Mouse (Mus musculus) midbrain, embryonic 16.5 days (tissue): Measurements from ENCODE around the gene Dnah14. TPM values are rescaled to one million over a fixed set of nuclear protein-coding genes. Genes with fewer than 3 reads are reported as not detected.
A peak's percentile ranks its signal among the peaks of the same experiment; 100 is the strongest.

Experiments used
- ATAC-seq: fragments of 200-750 bp; cut with Nextera tagmentation; 2 replicates; pipeline ENCODE4 v1.8.0; 2017; ENCODE audit warnings: moderate TSS enrichment
- H3K27ac ChIP-seq: fragments of 300-500 bp; sonication (generic); 2 replicates; pipeline ENCODE4 v1.5.1; 2014; ENCODE audit warnings: mild to moderate bottlenecking, low read length, mixed read lengths
- H3K27me3 ChIP-seq: fragments of 300-500 bp; sonication (generic); 2 replicates; pipeline ENCODE4 v1.6.1; 2014; ENCODE audit warnings: low read depth, low read length, mixed read lengths; ENCODE audit not compliant: control insufficient read depth, insufficient read depth
- H3K36me3 ChIP-seq: fragments of 300-500 bp; sonication (generic); 2 replicates; pipeline ENCODE4 v1.6.1; 2014; ENCODE audit warnings: mild to moderate bottlenecking, low read length, moderate library complexity, mixed read lengths; ENCODE audit not compliant: control insufficient read depth, insufficient read depth
- H3K4me1 ChIP-seq: fragments of 300-500 bp; sonication (generic); 2 replicates; pipeline ENCODE4 v1.6.1; 2014; ENCODE audit warnings: mild to moderate bottlenecking, low read length, mixed read lengths; ENCODE audit not compliant: control insufficient read depth, insufficient read depth
- H3K4me2 ChIP-seq: fragments of 300-500 bp; sonication (generic); 2 replicates; pipeline ENCODE4 v1.6.1; 2014; ENCODE audit warnings: mild to moderate bottlenecking, low read length, mixed read lengths
- H3K4me3 ChIP-seq: fragments of 300-500 bp; sonication (generic); 2 replicates; pipeline ENCODE4 v1.5.1; 2014; ENCODE audit warnings: low read depth, mild to moderate bottlenecking, low read length, moderate library complexity, mixed read lengths
- H3K9ac ChIP-seq: fragments of 300-500 bp; sonication (generic); 2 replicates; pipeline ENCODE4 v1.6.1; 2014; ENCODE audit warnings: low read depth, low read length, mixed read lengths
- H3K9me3 ChIP-seq: fragments of 300-500 bp; sonication (generic); replicated peaks from 2 replicates; pipeline ENCODE4 v1.6.1; 2014; ENCODE audit warnings: mild to moderate bottlenecking, low read length, mixed read lengths; ENCODE audit not compliant: control insufficient read depth, poor library complexity, severe bottlenecking
- WGBS: fragments of 180-500 bp; shearing (Covaris S2); extraction: QIAGEN DNeasy Blood & Tissue Kit; methylation state at CpG from one replicate; pipeline ENCODE4 v1.1.7; 2014; 5-methylcytosine and 5-hydroxymethylcytosine counted together
- polyA plus RNA-seq: library from polyadenylated mRNA; unstranded; fragments of >200 nt; fragmentation: Nextera tagmentation; extraction: Ambion mirVana; gene quantifications from 2 replicates; pipeline ENCODE4 v1.2.1, GENCODE M21; 2015

Gene Dnah14
- polyA plus RNA-seq, 1 experiment from 2014 or later, result 0.36 TPM

GRCm38 (mm10) chr1:181839746-181840366 is 263.5 kb downstream of the Dnah14 start:
- Histone ChIP-seq H3K9me3 (peaks cover 3% of the 10 kb centered on the region; the same call in 1 of the 2 replicates), H3K4me2 (peak overlapping the region; percentile 45), H3K4me1 (peaks cover 29% of the 10 kb centered on the region), H3K9ac (0 out of 2 replicates have a peak overlapping the region, but pooled peaks have one; percentile 11), H3K27ac (no peak overlapping the region), H3K4me3 (no peak overlapping the region; the same call in 1 of the 2 replicates), H3K27me3 (no peaks in the 10 kb centered on the region), H3K36me3 (peaks cover 14% of the 10 kb centered on the region)
- WGBS, result 19% methylated on average over 6 of the region's 6 CpGs
- ATAC-seq, result no peak

- no peaks in the 10 kb centered on the region for H3K27me3 ChIP-seq
- H3K36me3 ChIP-seq, result no peaks in the 10 kb centered on the region; the same call in 1 of the 2 replicates
- H3K4me1 ChIP-seq, result peaks cover 29% of the 10 kb centered on the region
- no peaks in the 10 kb centered on the region for H3K9me3 ChIP-seq
- 0% methylated on average over 16 of the region's 16 CpGs for WGBS
- peak overlapping the region; percentile 93 for H3K4me3 ChIP-seq
- H3K9ac ChIP-seq, result peak overlapping the region; percentile 91
- H3K27ac ChIP-seq, result peak overlapping the region; percentile 93
- ATAC-seq, result peak; percentile 9; the same call in 1 of the 2 replicates
- H3K4me2 ChIP-seq, result peak overlapping the region; percentile 75
Observed at GRCm38 (mm10) chr1:181841396-181841795, 265.0 kb downstream of the Dnah14 start.

GRCm38 (mm10) chr1:181841864-181842672 is 265.7 kb downstream of the Dnah14 start:
- Histone ChIP-seq H3K27me3 (no peaks in the 10 kb centered on the region), H3K27ac (peak overlapping the region; percentile 93), H3K9ac (peak overlapping the region; percentile 91), H3K4me3 (peak overlapping the region; percentile 93), H3K4me2 (peak overlapping the region; percentile 75), H3K36me3 (no peaks in the 10 kb centered on the region), H3K9me3 (no peaks in the 10 kb centered on the region), H3K4me1 (peaks cover 29% of the 10 kb centered on the region)
- 0% methylated on average over 74 of the region's 113 CpGs for WGBS
- peak; percentile 98 for ATAC-seq

GRCm38 (mm10) chr1:181842781-181843180 is 266.4 kb downstream of the Dnah14 start, which contains the start of gene Lbr:
Lbr (minus strand) TSS chr1:181843046.
- Histone ChIP-seq H3K9ac (peak within 1 kb of the TSS; percentile 91), H3K4me2 (peak within 1 kb of the TSS; percentile 75), H3K27me3 (no peaks in the 10 kb centered on the region), H3K4me1 (peaks cover 29% of the 10 kb centered on the region), H3K27ac (peak within 1 kb of the TSS; percentile 93), H3K36me3 (no peaks in the 10 kb centered on the region), H3K9me3 (no peaks in the 10 kb centered on the region), H3K4me3 (peak within 1 kb of the TSS; percentile 93)
- 0% methylated on average over 14 of the region's 14 CpGs for WGBS
- peak; percentile 19; the same call in 1 of the 2 replicates for ATAC-seq

DNA sequence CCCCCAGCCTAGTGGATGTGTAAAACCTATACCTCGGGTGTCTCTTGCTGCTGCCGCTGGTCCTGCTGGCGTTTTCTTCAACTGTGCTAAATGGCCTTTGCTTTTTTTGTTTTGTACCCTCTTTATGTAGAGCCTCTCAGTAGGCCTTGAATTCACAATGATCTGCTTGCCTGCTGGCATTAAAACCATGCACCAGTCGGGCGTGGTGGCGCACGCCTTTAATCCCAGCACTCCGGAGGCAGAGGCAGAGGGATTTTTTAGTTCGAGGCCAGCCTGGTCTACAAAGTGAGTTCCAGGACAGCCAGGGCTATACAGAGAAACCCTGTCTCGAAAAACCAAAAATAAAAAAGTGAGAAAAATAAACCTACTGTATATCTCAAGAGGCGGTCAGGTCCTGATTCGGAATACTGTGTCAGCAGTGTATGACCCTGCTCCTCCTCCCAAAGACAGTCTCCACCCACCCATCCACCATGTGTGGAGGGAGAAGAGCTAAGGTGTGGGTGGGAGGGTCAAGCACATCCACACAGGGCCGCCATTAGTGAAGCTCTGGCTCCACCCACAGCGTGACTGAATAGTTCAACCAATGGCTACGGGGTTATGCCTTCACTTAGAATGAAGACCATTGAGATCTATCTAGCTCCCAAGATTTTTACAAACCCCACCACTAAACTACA is 268.7 kb downstream of the Dnah14 start:
- ATAC-seq, result no peak
- Histone ChIP-seq H3K9ac (no peak overlapping the region), H3K27ac (no peak overlapping the region), H3K36me3 (no peaks in the 10 kb centered on the region), H3K4me3 (no peak overlapping the region), H3K4me1 (peaks cover 18% of the 10 kb centered on the region), H3K27me3 (no peaks in the 10 kb centered on the region), H3K9me3 (no peaks in the 10 kb centered on the region), H3K4me2 (no peak overlapping the region)
- WGBS, result 64% methylated on average over 15 of the region's 15 CpGs

- no peak overlapping the region for H3K4me3 ChIP-seq
- H3K4me1 ChIP-seq, result peaks cover 12% of the 10 kb centered on the region
- no peak overlapping the region for H3K4me2 ChIP-seq
- no peak for ATAC-seq
- WGBS, result 89% methylated on average over 3 of the region's 3 CpGs
- H3K36me3 ChIP-seq, result no peaks in the 10 kb centered on the region
- H3K9me3 ChIP-seq, result no peaks in the 10 kb centered on the region
- no peak overlapping the region for H3K9ac ChIP-seq
- no peaks in the 10 kb centered on the region for H3K27me3 ChIP-seq
- H3K27ac ChIP-seq, result no peak overlapping the region
Observed at GRCm38 (mm10) chr1:181845767-181846166, 269.4 kb downstream of the Dnah14 start.

- WGBS, result 87% methylated on average over 3 of the region's 3 CpGs
- Histone ChIP-seq H3K27me3 (no peaks in the 10 kb centered on the region), H3K4me2 (no peak overlapping the region), H3K27ac (no peak overlapping the region), H3K9ac (no peak overlapping the region), H3K4me3 (no peak overlapping the region), H3K36me3 (no peaks in the 10 kb centered on the region), H3K4me1 (peaks cover 6% of the 10 kb centered on the region; the same call in 1 of the 2 replicates), H3K9me3 (no peaks in the 10 kb centered on the region)
- no peak for ATAC-seq
Observed at GRCm38 (mm10) chr1:181847396-181847795, 271.0 kb downstream of the Dnah14 start.

GRCm38 (mm10) chr1:181848210-181848609 is 271.9 kb downstream of the Dnah14 start:
- no peaks in the 10 kb centered on the region for H3K36me3 ChIP-seq
- 94% methylated on average over 1 of the region's 1 CpGs for WGBS
- H3K27ac ChIP-seq, result no peak overlapping the region
- no peak overlapping the region for H3K4me3 ChIP-seq
- ATAC-seq, result no peak
- no peaks in the 10 kb centered on the region for H3K9me3 ChIP-seq
- H3K27me3 ChIP-seq, result peaks cover 3% of the 10 kb centered on the region
- no peak overlapping the region for H3K4me2 ChIP-seq
- H3K9ac ChIP-seq, result no peak overlapping the region
- peaks cover 2% of the 10 kb centered on the region; the same call in 1 of the 2 replicates for H3K4me1 ChIP-seq
